ENCODE assay signal across 8 mouse cellular contexts in genomic region chr9:114389905-114390748, GRCm38 (mm10). TPM values are rescaled to one million over a fixed set of nuclear protein-coding genes. Genes with fewer than 3 reads are reported as not detected.
DNase-seq lines count a peak whose midpoint lies in the region; ATAC-seq and TF ChIP-seq lines count a peak whose summit lies in the region.

Gene Crtap, minus strand, starts transcription at chr9:114390675.

- H3K4me3 ChIP-seq in embryonic facial prominence, embryonic 11.5 days (ENCODE audit: low read depth, low read length) = peak within 1 kb of the TSS; percentile 83
- peak within 1 kb of the TSS; percentile 76 for H3K4me3 ChIP-seq in kidney, adult 2 months (ENCODE audit: insufficient read depth, low read depth, low read length)
- H3K4me3 ChIP-seq in liver, embryonic 15.5 days (replicated peaks) = peak within 1 kb of the TSS; percentile 71
- H3K4me3 ChIP-seq in neural tube, embryonic 11.5 days (ENCODE audit: low read depth, low read length) = peak within 1 kb of the TSS; percentile 65

- no peaks in the 10 kb centered on the region; the same call in 1 of the 2 replicates for H3K4me1 ChIP-seq in embryonic facial prominence, embryonic 11.5 days (ENCODE audit: control insufficient read depth, insufficient read depth, low read length)
- H3K4me1 ChIP-seq in kidney, adult 2 months (ENCODE audit: control insufficient read depth, insufficient read depth, low read length) = no peaks in the 10 kb centered on the region; the same call in 1 of the 2 replicates
- peaks cover 28% of the 10 kb centered on the region for H3K4me1 ChIP-seq in liver, embryonic 15.5 days (replicated peaks)
- no peaks in the 10 kb centered on the region for H3K4me1 ChIP-seq in neural tube, embryonic 11.5 days (ENCODE audit: control insufficient read depth, insufficient read depth, low read length)

- no peak for TF ChIP-seq CTCF in kidney, adult 2 months (conservative IDR thresholded peaks at IDR 0.05; ENCODE audit: insufficient read depth, insufficient read length, low read depth, low read length)

- peak within 1 kb of the TSS; percentile 85 for H3K27ac ChIP-seq in embryonic facial prominence, embryonic 11.5 days (replicated peaks; ENCODE audit: low read depth, low read length)
- peak within 1 kb of the TSS; percentile 74; the same call in 1 of the 2 replicates for H3K27ac ChIP-seq in kidney, adult 2 months (ENCODE audit: insufficient read depth, low read depth, low read length)
- H3K27ac ChIP-seq in liver, embryonic 15.5 days (replicated peaks) = peak within 1 kb of the TSS; percentile 53
- H3K27ac ChIP-seq in neural tube, embryonic 11.5 days (ENCODE audit: low read depth, low read length) = peak within 1 kb of the TSS; percentile 39; the same call in 1 of the 2 replicates

- WGBS in embryonic facial prominence, embryonic 11.5 days = under 1% methylated on average over 78 of the region's 96 CpGs
- 2% methylated on average over 96 of the region's 96 CpGs for WGBS in kidney, adult 2 months
- 1% methylated on average over 96 of the region's 96 CpGs for WGBS in liver, embryonic 15.5 days (ENCODE audit: insufficient replicate concordance)
- under 1% methylated on average over 85 of the region's 96 CpGs for WGBS in neural tube, embryonic 11.5 days

- H3K36me3 ChIP-seq in embryonic facial prominence, embryonic 11.5 days (replicated peaks; ENCODE audit: control insufficient read depth, insufficient read depth, low read depth, low read length) = no peaks in the 10 kb centered on the region
- no peaks in the 10 kb centered on the region for H3K36me3 ChIP-seq in kidney, adult 2 months (ENCODE audit: control insufficient read depth, insufficient read depth, low read length)
- no peaks in the 10 kb centered on the region; the same call in 1 of the 2 replicates for H3K36me3 ChIP-seq in liver, embryonic 15.5 days (replicated peaks)
- H3K36me3 ChIP-seq in neural tube, embryonic 11.5 days (ENCODE audit: control insufficient read depth, insufficient read depth, low read length) = no peaks in the 10 kb centered on the region

- ATAC-seq in CD4-positive, CD25-positive, alpha-beta regulatory T cell, adult 4 months = peak; percentile 76
- ATAC-seq in embryonic facial prominence, embryonic 11.5 days (replicated peaks; ENCODE audit: insufficient number of reproducible peaks, low FRiP score, low TSS enrichment, low read depth) = peak; percentile 79
- ATAC-seq in liver, embryonic 15.5 days (ENCODE audit: insufficient read depth) = peak; percentile 78
- ATAC-seq in neural tube, embryonic 11.5 days (ENCODE audit: insufficient read depth, low FRiP score, low TSS enrichment) = peak; percentile 73

- no peaks in the 10 kb centered on the region for H3K27me3 ChIP-seq in embryonic facial prominence, embryonic 11.5 days (ENCODE audit: control insufficient read depth, insufficient read depth, low read length)
- no peaks in the 10 kb centered on the region for H3K27me3 ChIP-seq in kidney, adult 2 months (replicated peaks; ENCODE audit: control insufficient read depth, insufficient read depth, low read length)
- H3K27me3 ChIP-seq in liver, embryonic 15.5 days = no peaks in the 10 kb centered on the region
- no peaks in the 10 kb centered on the region for H3K27me3 ChIP-seq in neural tube, embryonic 11.5 days (ENCODE audit: control insufficient read depth, insufficient read depth, low read length)

- no peaks in the 10 kb centered on the region for H3K9me3 ChIP-seq in embryonic facial prominence, embryonic 11.5 days (replicated peaks; ENCODE audit: control insufficient read depth, low read length)
- no peaks in the 10 kb centered on the region for H3K9me3 ChIP-seq in liver, embryonic 15.5 days (replicated peaks)
- H3K9me3 ChIP-seq in neural tube, embryonic 11.5 days (ENCODE audit: control insufficient read depth, low read length) = no peaks in the 10 kb centered on the region

- no peak for TF ChIP-seq POLR2A in kidney, adult 2 months (IDR thresholded peaks at IDR 0.05; ENCODE audit: low read depth, low read length)

- H3K4me2 ChIP-seq in embryonic facial prominence, embryonic 11.5 days (ENCODE audit: low read depth, low read length) = peak within 1 kb of the TSS; percentile 88
- H3K4me2 ChIP-seq in liver, embryonic 15.5 days = peak within 1 kb of the TSS; percentile 97
- H3K4me2 ChIP-seq in neural tube, embryonic 11.5 days (ENCODE audit: low read depth) = peak within 1 kb of the TSS; percentile 90

- DNase-seq in adrenal gland, postnatal 10 days = peak; percentile 83
- peak; percentile 79 for DNase-seq in embryonic facial prominence, embryonic 11.5 days (ENCODE audit: low spot score)
- peak; percentile 58 for DNase-seq in heart, adult 8-10 months (ENCODE audit: low spot score)
- peak; percentile 83 for DNase-seq in kidney, adult 2 months
- peak; percentile 74 for DNase-seq in neural tube, embryonic 11.5 days (ENCODE audit: low spot score)
- peak; percentile 28 to 48 for DNase-seq in thymus, adult 18-20 months

- peak within 1 kb of the TSS; percentile 91 for H3K9ac ChIP-seq in embryonic facial prominence, embryonic 11.5 days (replicated peaks; ENCODE audit: low read length)
- peak within 1 kb of the TSS; percentile 62 for H3K9ac ChIP-seq in liver, embryonic 15.5 days
- H3K9ac ChIP-seq in neural tube, embryonic 11.5 days (ENCODE audit: low read length) = peak within 1 kb of the TSS; percentile 83

RNA-seq across cellular contexts. Expression of gene Crtap, which starts in this region (rescaled TPM):
- polyA plus RNA-seq in CD4-positive, CD25-positive, alpha-beta regulatory T cell, adult 4 months (2017; shearing (Covaris generic)) = 1 to 10 TPM; 2.4 to 2.9 TPM
- total RNA-seq in adrenal gland, postnatal 10 days (2021) = 10 to 100 TPM; 89.9 to 96.4 TPM
- 63.4 and 68.4 TPM in 2 replicates for polyA plus RNA-seq in embryonic facial prominence, embryonic 11.5 days (2014; fragmentation: Nextera tagmentation; extraction: Ambion mirVana)
- total RNA-seq in heart, adult 8-10 months (2022) = 10 to 100 TPM; 30.3 to 34.3 (median 32.9) TPM
- polyA plus RNA-seq in kidney, adult 2 months (2012; rRNA removed) = 86.3 and 98.7 TPM in 2 replicates
- polyA plus RNA-seq in liver, embryonic 15.5 days (2015; fragmentation: Nextera tagmentation; extraction: Ambion mirVana) = 19.3 and 20.6 TPM in 2 replicates
- 42.1 and 48.3 TPM in 2 replicates for polyA plus RNA-seq in neural tube, embryonic 11.5 days (2014; fragmentation: Nextera tagmentation; extraction: Ambion mirVana)

Comparison
In these comparisons a context has a peak if more than half of its experiments do, and no peak if none do; other contexts are left out.
1. Peak in every context shown above with its lines: DNase-seq, ATAC-seq, H3K4me3 ChIP-seq and H3K27ac ChIP-seq.